Mouse (Mus musculus) spleen, adult 2 months (tissue): ENCODE data around the gene Yipf4. TPM values are rescaled to one million over a fixed set of nuclear protein-coding genes. Genes with fewer than 3 reads are reported as not detected.

Experiments used
- DNase-seq, 2 experiments: peaks; one replicate each; pipeline versions ENCODE4 v3.0.0 to v3.0.0-alpha.2; 2012 to 2021; ENCODE audit warnings: low spot score in 2 of 2, low read depth in 1 of 2
- H3K27ac ChIP-seq: fragments of 200-500 bp; 2 replicates; pipeline ENCODE4 v1.5.1; 2012; ENCODE audit warnings: low read length, inconsistent platforms; ENCODE audit not compliant: insufficient read depth
- H3K27me3 ChIP-seq: fragments of 200-500 bp; 2 replicates; pipeline ENCODE4 v1.6.1; 2012; ENCODE audit warnings: mild to moderate bottlenecking, moderate library complexity, low read length, inconsistent platforms; ENCODE audit not compliant: control insufficient read depth, insufficient read depth
- H3K36me3 ChIP-seq: fragments of 200-500 bp; 2 replicates; pipeline ENCODE4 v1.6.1; 2012; ENCODE audit warnings: mild to moderate bottlenecking, low read length, inconsistent platforms; ENCODE audit not compliant: control insufficient read depth, insufficient read depth
- H3K4me1 ChIP-seq: fragments of 200-500 bp; 2 replicates; pipeline ENCODE4 v1.6.1; 2011; ENCODE audit warnings: inconsistent platforms; ENCODE audit not compliant: control insufficient read depth, insufficient read depth, insufficient read length
- H3K4me3 ChIP-seq: fragments of 200-500 bp; 2 replicates; pipeline ENCODE4 v1.5.1; 2011; ENCODE audit warnings: mild to moderate bottlenecking, inconsistent platforms; ENCODE audit not compliant: insufficient read depth, insufficient read length; ENCODE audit errors: extremely low read depth
- CTCF ChIP-seq: fragments of 200-500 bp; IDR thresholded peaks from 2 replicates; pipeline ENCODE4 v1.5.1; 2011; ENCODE audit warnings: mild to moderate bottlenecking, inconsistent platforms; ENCODE audit not compliant: insufficient read depth, insufficient read length, insufficient replicate concordance; ENCODE audit errors: extremely low read depth
- POLR2A ChIP-seq: fragments of 200-500 bp; IDR thresholded peaks from 2 replicates; pipeline ENCODE4 v1.6.1; 2011; ENCODE audit warnings: low read depth, low read length, inconsistent platforms
- WGBS: fragments of 180-500 bp; shearing (Covaris S2); methylation state at CpG from one replicate; pipeline ENCODE4 v1.1.7; 2018; 5-methylcytosine and 5-hydroxymethylcytosine counted together
- polyA plus RNA-seq: library from polyadenylated mRNA; depleted of rRNA; stranded (reverse); fragments of >200 nt; gene quantifications from 2 replicates; pipeline ENCODE4 v1.2.3, GENCODE M21; 2012

The Yipf4 gene
- polyA plus RNA-seq, 1 experiment: 35.8 TPM

DNA sequence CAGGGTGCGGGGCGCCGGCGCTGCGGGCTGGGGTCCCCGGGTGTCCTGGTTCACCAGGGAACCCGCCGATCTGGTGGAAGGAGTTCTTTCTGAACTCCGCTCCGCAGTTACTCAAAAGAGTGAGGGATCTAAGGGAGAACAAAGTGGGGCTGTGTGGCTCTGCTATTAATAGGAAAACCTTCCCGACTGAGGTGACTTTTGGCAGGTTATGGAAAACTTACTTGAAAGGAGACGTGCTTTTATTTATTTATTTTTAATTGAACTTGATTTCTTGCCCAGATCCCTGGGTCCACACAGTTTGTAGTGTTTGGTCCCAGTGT, 568 bp downstream of the Yipf4 start:
- Histone ChIP-seq H3K36me3 (peaks cover 9% of the 10 kb centered on the region), H3K27ac (peak overlapping the region; percentile 97), H3K4me3 (peak overlapping the region; percentile 95), H3K4me1 (0 out of 2 replicates have a peak, but pooled peaks cover 2% of the 10 kb centered on the region), H3K27me3 (no peaks in the 10 kb centered on the region)
- TF ChIP-seq POLR2A (no peak), CTCF (no peak)
- DNase-seq: no peak
- 1% methylated on average over 12 of the region's 12 CpGs for WGBS

DNA sequence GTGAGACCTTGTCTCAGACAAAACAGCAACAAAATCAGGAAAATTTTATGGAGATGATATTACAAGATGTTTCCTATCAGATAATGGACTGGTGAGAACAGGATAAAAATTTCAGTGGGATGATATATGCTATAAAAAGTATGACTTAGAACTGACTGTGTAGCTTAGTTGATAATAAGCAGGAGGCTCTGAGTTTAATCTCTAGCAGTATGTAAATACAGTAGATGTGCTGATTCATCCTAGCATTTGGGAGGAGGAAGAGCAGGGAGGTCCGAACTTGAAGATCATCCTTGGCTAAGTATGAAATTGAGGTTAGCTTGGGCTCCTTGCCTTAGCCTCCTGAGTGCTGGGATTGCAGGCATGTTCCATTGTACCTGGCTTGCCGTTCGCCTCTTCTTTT, 2.3 kb downstream of the Yipf4 start:
- H3K27ac ChIP-seq: no peak overlapping the region
- no peak overlapping the region for H3K4me3 ChIP-seq
- H3K4me1 ChIP-seq: 0 out of 2 replicates have a peak, but pooled peaks cover 2% of the 10 kb centered on the region
- H3K27me3 ChIP-seq: no peaks in the 10 kb centered on the region
- 81% methylated on average over 3 of the region's 3 CpGs for WGBS
- TF ChIP-seq CTCF (no peak), POLR2A (no peak)
- peaks cover 16% of the 10 kb centered on the region for H3K36me3 ChIP-seq
- DNase-seq: no peak

DNA sequence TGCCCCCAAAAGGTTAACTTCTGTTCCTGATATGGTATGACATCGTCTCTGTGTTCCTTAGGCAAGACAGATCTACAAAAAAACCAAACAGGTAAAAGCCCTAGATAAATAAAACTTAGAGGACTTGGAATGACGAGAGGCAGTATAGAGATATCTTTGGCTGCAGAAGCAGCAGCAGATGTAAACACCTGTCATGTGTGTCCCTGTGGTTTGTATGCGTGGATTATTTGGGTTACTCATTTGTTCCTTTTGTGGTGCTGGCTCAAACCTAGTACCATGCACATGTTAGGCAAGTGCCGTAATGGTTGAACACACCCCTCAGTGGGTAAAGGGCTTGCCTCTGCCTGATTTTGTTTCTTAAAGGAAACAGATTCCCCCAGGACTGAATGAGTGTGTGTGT, 10.9 kb downstream of the Yipf4 start:
- Histone ChIP-seq H3K27ac (no peak overlapping the region), H3K4me3 (no peak overlapping the region), H3K27me3 (no peaks in the 10 kb centered on the region), H3K36me3 (peaks cover 20% of the 10 kb centered on the region), H3K4me1 (no peaks in the 10 kb centered on the region)
- DNase-seq: no peak
- TF ChIP-seq CTCF: no peak
- TF ChIP-seq POLR2A: no peak
- WGBS: 92% methylated on average over 4 of the region's 4 CpGs

DNA sequence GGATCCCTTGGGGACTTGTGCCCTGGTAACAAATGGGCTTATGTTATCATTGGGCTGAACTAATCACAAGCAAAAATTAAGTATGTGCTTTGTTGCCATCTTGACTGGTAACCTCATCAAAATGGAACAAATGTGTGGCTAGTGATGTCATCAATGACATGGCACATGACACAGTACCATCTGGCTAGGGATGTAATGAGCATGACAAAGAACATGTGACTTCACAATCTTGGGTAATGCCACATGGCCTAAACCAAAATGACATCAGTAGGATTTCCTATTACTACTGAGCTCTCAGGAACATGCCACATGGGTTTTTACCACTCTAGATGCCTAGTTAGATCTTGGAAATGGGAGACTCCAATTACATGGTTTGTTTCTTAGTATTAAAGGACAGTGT, 11.8 kb downstream of the Yipf4 start:
- no peak for DNase-seq
- peaks cover 15% of the 10 kb centered on the region for H3K36me3 ChIP-seq
- no peak overlapping the region for H3K27ac ChIP-seq
- no peaks in the 10 kb centered on the region for H3K27me3 ChIP-seq
- H3K4me1 ChIP-seq: no peaks in the 10 kb centered on the region
- TF ChIP-seq CTCF (no peak), POLR2A (no peak)
- H3K4me3 ChIP-seq: no peak overlapping the region

DNA sequence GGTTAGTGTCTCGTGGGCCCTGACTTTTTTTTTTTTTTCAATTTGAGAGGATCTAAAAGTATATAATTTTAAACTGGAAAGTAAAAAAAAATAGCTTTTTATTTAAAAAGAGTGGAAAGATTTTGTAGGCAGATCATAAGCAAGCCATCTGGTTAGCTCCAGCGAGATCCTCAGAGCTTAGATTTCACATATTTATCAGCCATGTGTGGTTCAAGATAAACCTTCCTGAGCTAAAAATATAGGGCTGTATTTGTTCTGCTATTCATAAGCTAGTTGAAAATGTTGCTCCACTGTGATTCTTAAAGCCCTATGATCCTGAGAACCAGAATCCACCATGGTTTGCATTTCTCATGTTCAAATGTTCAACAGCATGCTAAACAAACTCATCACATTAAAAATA, 18.6 kb downstream of the Yipf4 start:
- no peak for DNase-seq
- no peaks in the 10 kb centered on the region for H3K4me1 ChIP-seq
- H3K4me3 ChIP-seq: no peak overlapping the region
- 76% methylated on average over 2 of the region's 2 CpGs for WGBS
- no peaks in the 10 kb centered on the region for H3K27me3 ChIP-seq
- H3K36me3 ChIP-seq: no peaks in the 10 kb centered on the region
- H3K27ac ChIP-seq: no peak overlapping the region
- no peak for TF ChIP-seq POLR2A
- TF ChIP-seq CTCF: no peak

DNA sequence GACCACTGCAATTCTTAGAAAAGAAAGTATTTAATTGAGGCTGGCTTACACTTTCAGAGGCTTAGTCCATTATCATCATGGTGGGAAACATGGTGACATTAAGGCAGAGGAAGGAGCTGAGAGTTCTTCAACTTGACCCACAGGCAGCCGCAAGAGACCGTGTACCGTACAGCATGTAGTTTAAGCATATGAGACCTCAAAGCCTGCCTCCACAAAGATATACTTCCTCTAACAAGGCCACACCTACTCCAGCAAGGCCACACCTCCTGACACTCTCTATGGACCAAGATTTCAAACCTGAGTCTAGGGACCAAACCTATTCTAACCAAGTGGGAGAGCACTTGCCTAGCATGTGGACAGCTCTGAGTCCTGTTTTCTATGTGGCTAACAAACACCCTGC, 19.3 kb downstream of the Yipf4 start:
- Histone ChIP-seq H3K36me3 (no peaks in the 10 kb centered on the region), H3K4me3 (no peak overlapping the region), H3K27ac (no peak overlapping the region), H3K4me1 (no peaks in the 10 kb centered on the region), H3K27me3 (no peaks in the 10 kb centered on the region)
- 34% methylated on average over 3 of the region's 3 CpGs for WGBS
- TF ChIP-seq CTCF (no peak), POLR2A (no peak)
- DNase-seq: no peak

DNA sequence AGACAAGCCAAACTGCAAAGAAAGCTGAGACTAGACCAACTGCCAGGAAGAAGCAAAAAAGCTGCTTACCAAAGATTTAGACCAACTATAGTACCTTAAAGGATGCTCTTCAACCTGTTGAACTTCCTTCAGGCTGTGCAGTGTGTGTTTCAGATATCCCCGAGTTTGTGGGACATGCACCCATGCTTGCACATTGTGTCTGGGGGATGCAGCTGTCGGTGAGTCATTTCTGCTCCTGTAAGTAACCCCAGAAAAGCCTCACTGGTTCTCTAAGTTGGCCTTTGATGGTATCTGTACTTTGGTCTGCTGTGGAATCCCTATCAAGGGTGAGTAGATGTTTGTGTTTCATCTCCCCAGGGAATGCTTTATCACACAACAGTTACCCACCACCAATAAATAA, 23.0 kb downstream of the Yipf4 start:
- H3K4me1 ChIP-seq: no peaks in the 10 kb centered on the region
- no peak for DNase-seq
- H3K36me3 ChIP-seq: no peaks in the 10 kb centered on the region
- no peak overlapping the region for H3K27ac ChIP-seq
- no peak for TF ChIP-seq POLR2A
- TF ChIP-seq CTCF: no peak
- H3K4me3 ChIP-seq: no peak overlapping the region
- H3K27me3 ChIP-seq: no peaks in the 10 kb centered on the region
- 65% methylated on average over 2 of the region's 2 CpGs for WGBS
